Mouse (Mus musculus): Measurements from ENCODE around the gene Fam161b. TPM values are rescaled to one million over a fixed set of nuclear protein-coding genes. Genes with fewer than 3 reads are reported as not detected.

Gene Fam161b
- polyA plus RNA-seq, 1 experiment from 2014 or later = 0.91 TPM

DNA sequence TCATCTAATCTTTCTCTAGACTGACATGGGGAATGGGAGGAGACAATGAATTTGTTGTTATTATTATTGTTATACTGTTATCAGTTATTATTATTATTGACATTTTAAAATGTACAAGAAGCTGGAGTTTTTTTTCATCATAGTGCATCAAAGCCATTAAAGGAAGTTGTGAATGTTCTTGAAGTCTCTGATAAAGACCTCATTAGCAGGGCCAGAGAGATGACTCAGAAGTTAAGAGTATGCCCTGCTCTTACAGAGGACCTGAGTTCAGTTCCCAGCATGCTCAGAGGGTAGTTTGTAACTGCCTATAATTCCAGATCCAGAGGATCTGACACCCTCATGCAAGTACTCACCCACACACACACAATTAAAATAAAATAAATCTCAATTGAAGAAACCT is 36.1 kb upstream of the Fam161b start:
- Histone ChIP-seq H3K36me3 (ENCODE audit: control insufficient read depth, insufficient read depth) (peaks cover 16% of the 10 kb centered on the region; the same call in 1 of the 2 replicates), H3K27me3 (replicated peaks; ENCODE audit: control insufficient read depth, insufficient read depth, low read length) (no peaks in the 10 kb centered on the region), H3K9ac (ENCODE audit: low read depth, low read length) (no peak overlapping the region), H3K4me3 (ENCODE audit: low read depth, low read length) (no peak overlapping the region), H3K9me3 (ENCODE audit: control insufficient read depth) (no peaks in the 10 kb centered on the region), H3K4me1 (replicated peaks; ENCODE audit: control insufficient read depth, insufficient read depth, low read length) (no peaks in the 10 kb centered on the region), H3K27ac (ENCODE audit: low read depth, low read length) (no peak overlapping the region), H3K4me2 (replicated peaks; ENCODE audit: low read depth) (no peak overlapping the region)
- no peak for TF ChIP-seq CTCF (IDR thresholded peaks at IDR 0.05; ENCODE audit: low read depth)
- no peak for ATAC-seq

DNA sequence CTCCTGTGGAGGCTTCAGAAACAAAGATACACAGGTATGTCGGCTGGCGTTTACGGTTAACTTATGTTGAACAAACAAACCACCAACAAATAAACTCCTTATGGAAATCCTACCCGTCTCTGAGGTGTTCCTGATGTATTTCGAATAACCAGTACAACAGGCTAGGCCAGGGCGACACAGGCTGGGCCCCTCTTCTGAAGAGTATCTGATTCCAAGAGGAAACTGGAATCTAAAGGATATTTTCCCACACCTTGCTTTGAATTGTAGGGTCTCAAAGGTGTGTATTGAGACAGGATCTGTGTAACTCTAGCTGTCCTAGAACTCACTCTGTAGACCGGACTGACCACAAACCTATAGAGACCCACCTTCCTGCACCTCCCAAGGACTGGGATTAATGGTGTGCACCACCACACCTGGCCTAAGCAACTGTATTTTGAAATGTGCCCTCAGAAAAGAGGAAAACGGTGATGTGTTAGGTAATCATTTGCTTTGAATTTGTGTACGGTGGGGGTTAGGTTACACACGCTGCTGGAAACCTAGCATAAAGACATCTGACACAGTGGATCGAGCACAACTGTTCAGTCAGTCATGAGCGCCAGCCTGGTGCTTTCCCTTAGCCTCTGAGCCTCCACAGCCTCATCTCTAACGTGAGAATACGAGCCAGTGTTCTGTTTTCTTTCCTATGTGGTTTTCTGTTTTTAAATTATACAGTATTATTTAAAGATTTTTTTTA is 35.5 kb upstream of the Fam161b start:
- no peak for TF ChIP-seq CTCF (IDR thresholded peaks at IDR 0.05; ENCODE audit: low read depth)
- Histone ChIP-seq H3K4me1 (replicated peaks; ENCODE audit: control insufficient read depth, insufficient read depth, low read length) (no peaks in the 10 kb centered on the region), H3K9ac (ENCODE audit: low read depth, low read length) (no peak overlapping the region), H3K36me3 (ENCODE audit: control insufficient read depth, insufficient read depth) (peaks cover 20% of the 10 kb centered on the region; the same call in 1 of the 2 replicates), H3K27ac (ENCODE audit: low read depth, low read length) (no peak overlapping the region), H3K9me3 (ENCODE audit: control insufficient read depth) (no peaks in the 10 kb centered on the region), H3K27me3 (replicated peaks; ENCODE audit: control insufficient read depth, insufficient read depth, low read length) (no peaks in the 10 kb centered on the region), H3K4me2 (replicated peaks; ENCODE audit: low read depth) (no peak overlapping the region), H3K4me3 (ENCODE audit: low read depth, low read length) (no peak overlapping the region)
- ATAC-seq = no peak
- 79% methylated on average over 14 of the region's 14 CpGs for WGBS

DNA sequence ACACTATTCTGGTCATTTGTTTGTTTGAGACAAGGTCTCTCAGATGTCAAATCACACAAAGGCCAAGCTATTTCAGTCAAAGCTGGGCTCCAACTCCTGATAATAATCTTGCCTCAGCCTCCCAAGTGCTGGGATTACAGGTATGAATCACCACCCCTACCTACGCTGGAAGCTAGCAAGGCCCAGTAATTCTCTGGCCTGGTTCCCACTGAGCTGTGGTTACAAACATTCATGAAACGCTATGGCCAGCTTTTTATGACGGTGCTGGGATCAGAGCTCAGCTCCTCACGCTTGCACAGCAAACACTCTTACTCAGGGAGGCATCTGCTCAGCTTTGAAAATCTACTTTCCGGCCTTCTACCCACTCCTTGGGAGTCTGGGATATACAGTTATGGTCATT is 32.2 kb upstream of the Fam161b start:
- Histone ChIP-seq H3K36me3 (ENCODE audit: control insufficient read depth, insufficient read depth) (peaks cover 29% of the 10 kb centered on the region; the same call in 1 of the 2 replicates), H3K27me3 (replicated peaks; ENCODE audit: control insufficient read depth, insufficient read depth, low read length) (no peaks in the 10 kb centered on the region), H3K9ac (ENCODE audit: low read depth, low read length) (no peak overlapping the region), H3K4me3 (ENCODE audit: low read depth, low read length) (no peak overlapping the region), H3K4me1 (replicated peaks; ENCODE audit: control insufficient read depth, insufficient read depth, low read length) (no peaks in the 10 kb centered on the region), H3K9me3 (ENCODE audit: control insufficient read depth) (no peaks in the 10 kb centered on the region), H3K4me2 (replicated peaks; ENCODE audit: low read depth) (no peak overlapping the region), H3K27ac (ENCODE audit: low read depth, low read length) (no peak overlapping the region)
- no peak for ATAC-seq
- 66% methylated on average over 5 of the region's 5 CpGs for WGBS
- no peak for TF ChIP-seq CTCF (IDR thresholded peaks at IDR 0.05; ENCODE audit: low read depth)

DNA sequence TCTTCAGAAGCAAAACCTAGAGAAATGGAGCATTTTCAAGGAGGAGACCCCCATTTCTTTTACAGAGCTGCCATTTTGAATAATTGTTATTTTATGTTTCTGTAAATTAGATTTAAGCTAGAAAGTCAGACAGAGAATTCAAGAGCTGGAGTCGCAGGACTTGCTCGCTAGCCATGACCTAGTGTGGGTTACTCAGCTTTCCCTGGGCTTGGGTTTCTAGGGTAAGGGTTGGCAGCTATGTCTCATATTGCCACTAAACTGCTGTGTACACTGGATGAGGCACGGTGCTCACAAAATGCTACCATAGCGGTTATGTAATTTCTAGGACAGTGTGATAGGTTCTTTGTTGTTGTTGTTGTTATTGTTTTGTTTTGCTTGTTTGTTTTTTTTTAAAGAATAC is 31.0 kb upstream of the Fam161b start:
- Histone ChIP-seq H3K27me3 (replicated peaks; ENCODE audit: control insufficient read depth, insufficient read depth, low read length) (no peaks in the 10 kb centered on the region), H3K9ac (ENCODE audit: low read depth, low read length) (no peak overlapping the region), H3K27ac (ENCODE audit: low read depth, low read length) (no peak overlapping the region), H3K4me3 (ENCODE audit: low read depth, low read length) (no peak overlapping the region), H3K36me3 (ENCODE audit: control insufficient read depth, insufficient read depth) (peaks cover 34% of the 10 kb centered on the region; the same call in 1 of the 2 replicates), H3K4me1 (replicated peaks; ENCODE audit: control insufficient read depth, insufficient read depth, low read length) (no peaks in the 10 kb centered on the region), H3K4me2 (replicated peaks; ENCODE audit: low read depth) (no peak overlapping the region), H3K9me3 (ENCODE audit: control insufficient read depth) (no peaks in the 10 kb centered on the region)
- WGBS = 98% methylated on average over 4 of the region's 4 CpGs
- TF ChIP-seq CTCF (IDR thresholded peaks at IDR 0.05; ENCODE audit: low read depth) = no peak
- ATAC-seq = no peak

DNA sequence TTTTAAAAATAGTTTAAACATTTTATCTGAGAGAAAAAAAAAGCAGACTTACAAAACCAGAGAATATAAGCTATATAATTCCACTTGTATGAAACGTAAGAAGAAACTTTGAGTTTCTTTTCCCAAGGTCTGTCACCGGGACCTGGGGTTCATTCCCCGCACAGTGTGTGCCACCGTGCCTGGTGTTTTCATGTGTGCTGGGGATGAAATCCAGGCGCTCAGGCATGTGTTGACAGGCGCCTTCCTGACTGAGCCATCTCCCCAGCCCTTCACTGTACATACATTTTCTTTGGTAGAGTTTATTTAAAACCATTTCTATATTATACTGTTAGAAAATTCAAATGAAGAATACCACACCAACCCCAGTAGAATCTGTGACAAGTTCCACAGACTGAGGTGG is 28.7 kb upstream of the Fam161b start:
- H3K27me3 ChIP-seq (replicated peaks; ENCODE audit: control insufficient read depth, insufficient read depth, low read length) = no peaks in the 10 kb centered on the region
- H3K27ac ChIP-seq (ENCODE audit: low read depth, low read length) = no peak overlapping the region
- no peak for TF ChIP-seq CTCF (IDR thresholded peaks at IDR 0.05; ENCODE audit: low read depth)
- H3K4me3 ChIP-seq (ENCODE audit: low read depth, low read length) = no peak overlapping the region
- no peaks in the 10 kb centered on the region for H3K4me1 ChIP-seq (replicated peaks; ENCODE audit: control insufficient read depth, insufficient read depth, low read length)
- H3K36me3 ChIP-seq (ENCODE audit: control insufficient read depth, insufficient read depth) = peaks cover 37% of the 10 kb centered on the region; the same call in 1 of the 2 replicates
- no peaks in the 10 kb centered on the region for H3K9me3 ChIP-seq (ENCODE audit: control insufficient read depth)
- H3K9ac ChIP-seq (ENCODE audit: low read depth, low read length) = no peak overlapping the region
- WGBS = 79% methylated on average over 6 of the region's 6 CpGs
- H3K4me2 ChIP-seq (replicated peaks; ENCODE audit: low read depth) = no peak overlapping the region
- ATAC-seq = no peak

DNA sequence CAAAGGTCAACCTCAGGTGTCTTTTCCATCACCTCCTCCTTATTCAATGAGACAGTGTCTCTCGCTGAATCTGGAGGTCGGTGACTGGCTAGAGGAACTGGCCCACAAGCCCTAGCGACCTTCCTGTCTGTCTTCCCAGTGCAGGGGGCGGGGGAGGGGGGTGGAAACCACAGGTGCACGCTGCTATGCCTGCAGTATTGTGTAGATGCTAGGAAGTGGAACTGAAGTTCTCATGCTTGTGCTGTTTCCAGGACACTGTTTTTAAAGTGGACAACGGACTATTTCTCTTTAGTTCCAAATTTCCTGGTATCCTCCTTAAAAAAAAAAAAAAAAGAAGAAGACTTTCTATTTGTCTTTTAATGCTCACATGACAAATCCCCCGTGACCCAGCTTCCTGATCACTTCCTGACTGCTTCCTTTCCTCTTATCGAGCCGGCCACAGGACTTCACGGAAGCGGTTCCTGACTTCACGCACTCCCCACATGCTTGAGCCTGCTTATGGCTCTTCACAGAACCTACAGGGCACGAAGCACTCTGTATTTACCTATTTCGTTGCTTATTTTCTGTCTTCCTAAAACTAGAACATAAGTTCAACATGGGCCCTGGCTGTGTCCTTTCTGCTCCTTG is 27.3 kb upstream of the Fam161b start:
- Histone ChIP-seq H3K4me1 (replicated peaks; ENCODE audit: control insufficient read depth, insufficient read depth, low read length) (0 out of 2 replicates have a peak, but pooled peaks cover 2% of the 10 kb centered on the region), H3K27me3 (replicated peaks; ENCODE audit: control insufficient read depth, insufficient read depth, low read length) (no peaks in the 10 kb centered on the region), H3K9ac (ENCODE audit: low read depth, low read length) (no peak overlapping the region), H3K4me3 (ENCODE audit: low read depth, low read length) (no peak overlapping the region), H3K27ac (ENCODE audit: low read depth, low read length) (no peak overlapping the region), H3K36me3 (ENCODE audit: control insufficient read depth, insufficient read depth) (peaks cover 47% of the 10 kb centered on the region), H3K9me3 (ENCODE audit: control insufficient read depth) (no peaks in the 10 kb centered on the region), H3K4me2 (replicated peaks; ENCODE audit: low read depth) (no peak overlapping the region)
- 75% methylated on average over 14 of the region's 14 CpGs for WGBS
- TF ChIP-seq CTCF (IDR thresholded peaks at IDR 0.05; ENCODE audit: low read depth) = no peak
- no peak for ATAC-seq
